Mouse (Mus musculus) liver (tissue): Measurements from ENCODE around the gene Psmd11.
"Not testable (repeated sequence)": the region's sequence is repeated elsewhere in the genome, so short reads cannot be mapped to it uniquely, and the experiment has no call there.

ENCODE experiments used
- DNase-seq: peaks from one replicate; pipeline ENCODE4 v3.0.0-alpha.2; 2020; ENCODE audit warnings: mixed read lengths

The Psmd11 gene

GRCm38 (mm10) chr11:80429500-80430166 lies 1.2 kb downstream of the Psmd11 start:
- peak; percentile 11 for DNase-seq

GRCm38 (mm10) chr11:80430366-80430910 lies 2.0 kb downstream of the Psmd11 start:
- DNase-seq: no peak

- no peak for DNase-seq
Observed at GRCm38 (mm10) chr11:80446916-80447315, 18.5 kb downstream of the Psmd11 start.

GRCm38 (mm10) chr11:80449859-80450258 lies 21.4 kb downstream of the Psmd11 start:
- no peak for DNase-seq

- no peak for DNase-seq
Observed at GRCm38 (mm10) chr11:80452242-80452641, 23.8 kb downstream of the Psmd11 start.

- no peak for DNase-seq
Observed at GRCm38 (mm10) chr11:80453198-80453597, 24.8 kb downstream of the Psmd11 start.

GRCm38 (mm10) chr11:80463605-80464130 lies 35.3 kb downstream of the Psmd11 start:
- DNase-seq: not testable (repeated sequence)

- no peak for DNase-seq
Observed at GRCm38 (mm10) chr11:80471836-80472605, 43.6 kb downstream of the Psmd11 start.

GRCm38 (mm10) chr11:80474175-80474691 lies 45.8 kb downstream of the Psmd11 start:
- DNase-seq: no peak

GRCm38 (mm10) chr11:80474846-80475245 lies 46.4 kb downstream of the Psmd11 start:
- no peak for DNase-seq

GRCm38 (mm10) chr11:80475544-80475943 lies 47.1 kb downstream of the Psmd11 start:
- no peak for DNase-seq

- peak; percentile 92 for DNase-seq
Observed at GRCm38 (mm10) chr11:80476222-80477189, 48.1 kb downstream of the Psmd11 start, which contains the start of gene Cdk5r1. Cdk5r1 (plus strand) TSS chr11:80477023.

GRCm38 (mm10) chr11:80477341-80478199 lies 49.2 kb downstream of the Psmd11 start:
- no peak for DNase-seq

- no peak for DNase-seq
Observed at GRCm38 (mm10) chr11:80478694-80479412, 50.4 kb downstream of the Psmd11 start.

GRCm38 (mm10) chr11:80479425-80479824 lies 51.0 kb downstream of the Psmd11 start:
- DNase-seq: no peak

- no peak for DNase-seq
Observed at GRCm38 (mm10) chr11:80479906-80480866, 51.8 kb downstream of the Psmd11 start.

GRCm38 (mm10) chr11:80481409-80482050 lies 53.1 kb downstream of the Psmd11 start:
- no peak for DNase-seq

- DNase-seq: no peak
Observed at GRCm38 (mm10) chr11:80482347-80482746, 53.9 kb downstream of the Psmd11 start.

GRCm38 (mm10) chr11:80482921-80483320 lies 54.5 kb downstream of the Psmd11 start:
- no peak for DNase-seq
